Mouse (Mus musculus): ENCODE measurements around the gene Atp1b2.

GRCm38 (mm10) chr11:69608525-69608924 lies 2.8 kb upstream of the Atp1b2 start:
- TF ChIP-seq CTCF (IDR thresholded peaks at IDR 0.05; ENCODE audit: control insufficient read depth, insufficient read depth, insufficient replicate concordance, low read depth, low read length) (no peak), POLR2A (IDR thresholded peaks at IDR 0.05; ENCODE audit: control insufficient read depth, low read depth, low read length) (no peak)

All from testis, adult 2 months (tissue).